Mouse (Mus musculus) stomach, embryonic 14.5 days (tissue): ENCODE measurements around the gene Tmc6. TPM values are rescaled to one million over a fixed set of nuclear protein-coding genes. Genes with fewer than 3 reads are reported as not detected.
"Not testable (repeated sequence)": the region's sequence is repeated elsewhere in the genome, so short reads cannot be mapped to it uniquely, and the experiment has no call there.

Source experiments
- ATAC-seq: fragments of 200-750 bp; cut with Nextera tagmentation; 2 replicates; pipeline ENCODE4 v1.8.0; 2017; ENCODE audit warnings: low read depth, moderate TSS enrichment; ENCODE audit not compliant: insufficient number of reproducible peaks, insufficient read depth, low FRiP score
- H3K27ac ChIP-seq: fragments of 300-500 bp; sonication (generic); 2 replicates; pipeline ENCODE4 v1.5.1; 2014; ENCODE audit warnings: mild to moderate bottlenecking, low read length, moderate library complexity, mixed read lengths
- H3K27me3 ChIP-seq: fragments of 300-500 bp; sonication (generic); 2 replicates; pipeline ENCODE4 v1.6.1; 2014; ENCODE audit warnings: low read length, control low read depth, mixed read lengths; ENCODE audit not compliant: control insufficient read depth, insufficient read depth
- H3K36me3 ChIP-seq: fragments of 300-500 bp; sonication (generic); 2 replicates; pipeline ENCODE4 v1.6.1; 2014; ENCODE audit warnings: mild to moderate bottlenecking, control low read depth, low read length, moderate library complexity, mixed read lengths; ENCODE audit not compliant: control insufficient read depth, insufficient read depth
- H3K4me1 ChIP-seq: fragments of 300-500 bp; sonication (generic); 2 replicates; pipeline ENCODE4 v1.6.1; 2014; ENCODE audit warnings: low read length, control low read depth, mixed read lengths; ENCODE audit not compliant: control insufficient read depth, insufficient read depth
- H3K4me2 ChIP-seq: fragments of 300-500 bp; sonication (generic); replicated peaks from 2 replicates; pipeline ENCODE4 v1.6.1; 2014; ENCODE audit warnings: low read depth, low read length, control low read depth
- H3K4me3 ChIP-seq: fragments of 300-500 bp; sonication (generic); 2 replicates; pipeline ENCODE4 v1.5.1; 2014; ENCODE audit warnings: low read depth, low read length, control low read depth
- H3K9ac ChIP-seq: fragments of 300-500 bp; sonication (generic); replicated peaks from 2 replicates; pipeline ENCODE4 v1.6.1; 2014; ENCODE audit warnings: low read depth, mild to moderate bottlenecking, control low read depth, low read length, moderate library complexity, mixed read lengths
- H3K9me3 ChIP-seq: fragments of 300-500 bp; sonication (generic); 2 replicates; pipeline ENCODE4 v1.6.1; 2016; ENCODE audit warnings: low read depth, low read length, control low read depth; ENCODE audit not compliant: control insufficient read depth
- WGBS: fragments of 180-500 bp; shearing (Covaris S2); extraction: QIAGEN DNeasy Blood & Tissue Kit; methylation state at CpG from one replicate; pipeline ENCODE4 v1.1.7; 2014; 5-methylcytosine and 5-hydroxymethylcytosine counted together
- polyA plus RNA-seq: library from polyadenylated mRNA; unstranded; fragments of >200 nt; fragmentation: Nextera tagmentation; extraction: Ambion mirVana; gene quantifications from 2 replicates; pipeline ENCODE4 v1.2.1, GENCODE M21; 2014

The Tmc6 gene
- polyA plus RNA-seq, 1 experiment from 2014 or later, result 23.0 TPM

GRCm38 (mm10) chr11:117790703-117791440, 8.9 kb upstream of the Tmc6 start:
- H3K27ac ChIP-seq, result peak overlapping the region; percentile 39
- peak; percentile 83; the same call in 1 of the 2 replicates for ATAC-seq
- no peak overlapping the region for H3K4me3 ChIP-seq
- H3K9me3 ChIP-seq, result no peaks in the 10 kb centered on the region
- H3K27me3 ChIP-seq, result no peaks in the 10 kb centered on the region
- no peak overlapping the region for H3K9ac ChIP-seq
- peak overlapping the region; percentile 41 for H3K4me2 ChIP-seq
- H3K4me1 ChIP-seq, result peaks cover 8% of the 10 kb centered on the region
- 37% methylated on average over 23 of the region's 23 CpGs for WGBS
- H3K36me3 ChIP-seq, result no peaks in the 10 kb centered on the region

DNA sequence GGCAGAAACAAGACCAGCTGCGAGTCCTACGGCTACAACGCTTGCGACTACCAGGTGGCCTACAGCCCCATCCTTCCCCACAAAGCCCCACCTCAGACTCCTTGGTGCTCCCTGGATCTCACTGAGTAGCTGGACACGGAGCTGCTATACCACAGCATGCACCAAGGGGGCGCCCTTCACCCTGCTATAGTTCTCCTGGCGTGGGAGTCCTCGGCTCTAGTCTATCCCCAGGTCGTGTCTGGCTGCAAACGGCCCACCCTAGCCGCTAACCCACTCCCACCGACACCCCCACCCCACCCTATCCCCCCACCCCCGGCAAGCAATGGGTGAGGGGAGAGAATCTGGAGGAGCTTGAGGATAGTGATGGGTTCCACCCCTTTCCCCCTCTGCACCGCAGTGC, 8.3 kb upstream of the Tmc6 start:
- Histone ChIP-seq H3K4me3 (no peak overlapping the region), H3K4me1 (peaks cover 8% of the 10 kb centered on the region), H3K27ac (peak overlapping the region; percentile 21; the same call in 1 of the 2 replicates), H3K36me3 (no peaks in the 10 kb centered on the region), H3K4me2 (peak overlapping the region; percentile 41), H3K9ac (no peak overlapping the region), H3K27me3 (no peaks in the 10 kb centered on the region), H3K9me3 (no peaks in the 10 kb centered on the region)
- 4% methylated on average over 14 of the region's 14 CpGs for WGBS
- peak; percentile 35; the same call in 1 of the 2 replicates for ATAC-seq

- not testable (repeated sequence) for H3K4me3 ChIP-seq, H3K27me3 ChIP-seq, H3K36me3 ChIP-seq, H3K4me1 ChIP-seq, H3K9ac ChIP-seq, H3K9me3 ChIP-seq, ATAC-seq, H3K4me2 ChIP-seq, H3K27ac ChIP-seq
- WGBS, result 76% methylated on average over 7 of the region's 7 CpGs
Observed at GRCm38 (mm10) chr11:117788481-117788880, 6.5 kb upstream of the Tmc6 start.

GRCm38 (mm10) chr11:117786294-117786693, 4.3 kb upstream of the Tmc6 start:
- no peak overlapping the region for H3K9ac ChIP-seq
- H3K9me3 ChIP-seq, result no peaks in the 10 kb centered on the region
- no peak overlapping the region for H3K4me3 ChIP-seq
- no peaks in the 10 kb centered on the region for H3K27me3 ChIP-seq
- H3K27ac ChIP-seq, result no peak overlapping the region
- no peak for ATAC-seq
- H3K4me2 ChIP-seq, result no peak overlapping the region
- peaks cover 23% of the 10 kb centered on the region for H3K4me1 ChIP-seq
- no peaks in the 10 kb centered on the region for H3K36me3 ChIP-seq
- WGBS, result 19% methylated on average over 10 of the region's 10 CpGs

GRCm38 (mm10) chr11:117783683-117784309, 1.8 kb upstream of the Tmc6 start:
- 40% methylated on average over 10 of the region's 10 CpGs for WGBS
- Histone ChIP-seq H3K9me3 (no peaks in the 10 kb centered on the region), H3K27me3 (no peaks in the 10 kb centered on the region), H3K4me3 (peak overlapping the region; percentile 14; the same call in 1 of the 2 replicates), H3K36me3 (no peaks in the 10 kb centered on the region), H3K4me2 (peak overlapping the region; percentile 39; the same call in 1 of the 2 replicates), H3K4me1 (peaks cover 38% of the 10 kb centered on the region), H3K9ac (no peak overlapping the region), H3K27ac (no peak overlapping the region)
- no peak for ATAC-seq

DNA sequence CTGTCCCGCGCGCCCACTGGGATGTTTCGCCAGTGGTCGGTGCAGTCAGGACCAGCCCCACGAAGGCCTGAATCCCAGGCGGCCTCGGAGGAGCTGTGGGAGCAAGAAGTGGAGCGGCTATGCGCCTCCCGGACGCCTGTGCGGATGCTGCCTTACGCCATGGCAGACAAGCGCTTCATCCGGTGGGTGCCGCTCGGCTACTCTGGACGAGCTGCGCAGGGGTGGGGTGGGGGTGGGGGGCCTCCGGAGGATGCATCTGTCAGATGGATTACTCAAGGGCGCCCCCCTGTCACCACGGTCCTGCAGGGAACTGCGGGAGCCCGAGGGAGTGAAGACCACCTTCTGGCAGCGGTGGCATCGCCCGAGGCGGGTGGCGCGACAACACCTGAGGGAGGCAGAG, 1.1 kb upstream of the Tmc6 start:
- peak overlapping the region; percentile 23; the same call in 1 of the 2 replicates for H3K9ac ChIP-seq
- no peak overlapping the region for H3K27ac ChIP-seq
- ATAC-seq, result no peak
- peak overlapping the region; percentile 14 for H3K4me3 ChIP-seq
- no peaks in the 10 kb centered on the region for H3K9me3 ChIP-seq
- peak overlapping the region; percentile 39 for H3K4me2 ChIP-seq
- H3K4me1 ChIP-seq, result peaks cover 44% of the 10 kb centered on the region
- WGBS, result 6% methylated on average over 31 of the region's 31 CpGs
- no peaks in the 10 kb centered on the region for H3K36me3 ChIP-seq
- H3K27me3 ChIP-seq, result no peaks in the 10 kb centered on the region

DNA sequence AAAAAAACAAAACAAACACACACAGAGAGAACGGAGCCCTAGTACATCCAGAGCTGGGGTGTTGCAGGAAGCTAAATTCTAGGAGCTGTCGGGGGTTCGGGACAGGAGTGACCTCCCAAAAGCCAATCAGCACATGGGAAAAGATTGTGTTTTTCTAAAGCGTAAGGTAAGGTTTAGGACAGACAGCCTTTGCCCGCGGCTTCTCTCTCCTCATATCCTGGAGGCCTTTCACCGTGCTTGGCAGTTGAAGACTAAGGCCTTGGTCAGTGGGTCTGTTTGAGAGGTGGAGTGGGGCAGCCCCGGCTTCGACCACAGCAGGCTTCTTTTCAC, 672 bp upstream of the Tmc6 start:
- ATAC-seq, result no peak
- 50% methylated on average over 9 of the region's 9 CpGs for WGBS
- H3K27ac ChIP-seq, result no peak overlapping the region
- peak overlapping the region; percentile 14 for H3K4me3 ChIP-seq
- peaks cover 44% of the 10 kb centered on the region for H3K4me1 ChIP-seq
- no peaks in the 10 kb centered on the region for H3K9me3 ChIP-seq
- peak overlapping the region; percentile 39 for H3K4me2 ChIP-seq
- no peaks in the 10 kb centered on the region for H3K36me3 ChIP-seq
- H3K9ac ChIP-seq, result peak overlapping the region; percentile 23; the same call in 1 of the 2 replicates
- no peaks in the 10 kb centered on the region for H3K27me3 ChIP-seq

- Histone ChIP-seq H3K4me2 (peak overlapping the region; percentile 88), H3K27me3 (no peaks in the 10 kb centered on the region), H3K9me3 (no peaks in the 10 kb centered on the region), H3K4me3 (peak overlapping the region; percentile 44; the same call in 1 of the 2 replicates), H3K27ac (peak overlapping the region; percentile 94), H3K9ac (no peak overlapping the region), H3K36me3 (no peaks in the 10 kb centered on the region), H3K4me1 (peaks cover 44% of the 10 kb centered on the region)
- no peak for ATAC-seq
- 18% methylated on average over 18 of the region's 18 CpGs for WGBS
Observed at GRCm38 (mm10) chr11:117781199-117781821, 688 bp downstream of the Tmc6 start.
